Mouse (Mus musculus) MEL (cell line): ENCODE results near the gene Macrod2. TPM values are rescaled to one million over a fixed set of nuclear protein-coding genes. Genes with fewer than 3 reads are reported as not detected.

Experiments
- DNase-seq: peaks from one replicate; pipeline ENCODE4 v3.0.0; 2011; ENCODE audit warnings: low read depth, low spot score
- H3K27ac ChIP-seq: 2 replicates; pipeline ENCODE4 v1.5.1; 2012; ENCODE audit warnings: low read depth, mild to moderate bottlenecking, control low read depth, low read length, moderate library complexity; ENCODE audit not compliant: control insufficient read depth
- H3K27me3 ChIP-seq, 2 experiments: fragments of 150-350 bp in 1 of 2; sonication (generic) in 1 of 2; 2 replicates each; pipeline ENCODE4 v1.6.1; 2012; ENCODE audit warnings: low read length in 2 of 2, mild to moderate bottlenecking in 2 of 2, improper control_type of control experiment in 1 of 2, moderate library complexity in 1 of 2; ENCODE audit not compliant: insufficient read depth in 2 of 2, control insufficient read depth in 1 of 2
- H3K36me3 ChIP-seq, 2 experiments: 2 replicates each; pipeline ENCODE4 v1.6.1; 2012 to 2014; ENCODE audit warnings: low read length in 2 of 2, improper control_type of control experiment in 1 of 2, inconsistent platforms in 1 of 2, mild to moderate bottlenecking in 1 of 2; ENCODE audit not compliant: insufficient read depth in 2 of 2, control insufficient read depth in 1 of 2
- H3K4me1 ChIP-seq, 2 experiments: fragments of 150-350 bp in 1 of 2; sonication (generic) in 1 of 2; 2 replicates each; pipeline ENCODE4 v1.6.1; 2012; ENCODE audit warnings: low read length in 2 of 2, improper control_type of control experiment in 1 of 2, mild to moderate bottlenecking in 1 of 2; ENCODE audit not compliant: insufficient read depth in 2 of 2, control insufficient read depth in 1 of 2
- H3K4me3 ChIP-seq, 2 experiments: fragments of 150-350 bp in 1 of 2; sonication (generic) in 1 of 2; 2 replicates each; pipeline ENCODE4 v1.5.1; 2012; ENCODE audit warnings: low read depth in 2 of 2, low read length in 2 of 2, mild to moderate bottlenecking in 2 of 2, moderate library complexity in 2 of 2, control low read depth in 1 of 2, improper control_type of control experiment in 1 of 2; ENCODE audit not compliant: control insufficient read depth in 1 of 2, insufficient read depth in 1 of 2
- H3K79me2 ChIP-seq: 2 replicates; pipeline ENCODE4 v1.6.1; 2012; ENCODE audit warnings: mild to moderate bottlenecking, low read length, moderate library complexity; ENCODE audit not compliant: control insufficient read depth, poor library complexity, insufficient read depth
- H3K9ac ChIP-seq: 2 replicates; pipeline ENCODE4 v1.6.1; 2012; ENCODE audit warnings: low read depth, mild to moderate bottlenecking, control low read depth, low read length, moderate library complexity; ENCODE audit not compliant: control insufficient read depth, poor library complexity, severe bottlenecking
- H3K9me3 ChIP-seq: fragments of 150-350 bp; sonication (generic); replicated peaks from 2 replicates; pipeline ENCODE4 v1.6.1; 2012; ENCODE audit warnings: mild to moderate bottlenecking, low read length, improper control_type of control experiment, moderate library complexity; ENCODE audit not compliant: insufficient read depth
- CHD1 ChIP-seq: IDR thresholded peaks from 2 replicates; pipeline ENCODE4 v1.6.1; 2012; ENCODE audit warnings: low read depth, mild to moderate bottlenecking, inconsistent platforms, low read length, improper control_type of control experiment
- CHD2 ChIP-seq: IDR thresholded peaks from 2 replicates; pipeline ENCODE4 v1.6.1; 2011; ENCODE audit warnings: low read length, improper control_type of control experiment
- CTCF ChIP-seq, 3 experiments: IDR thresholded peaks in 2 of 3; conservative IDR thresholded peaks in 1 of 3; 2 replicates each; pipeline ENCODE4 v1.5.1; 2011 to 2012; ENCODE audit warnings: low read length in 3 of 3, low read depth in 2 of 3, mild to moderate bottlenecking in 2 of 3, improper control_type of control experiment in 1 of 3, inconsistent platforms in 1 of 3, mixed read lengths in 1 of 3, moderate library complexity in 1 of 3; ENCODE audit not compliant: control insufficient read depth in 1 of 3, insufficient read depth in 1 of 3, poor library complexity in 1 of 3, severe bottlenecking in 1 of 3
- EP300 ChIP-seq, 2 experiments: IDR thresholded peaks; 2 replicates each; pipeline ENCODE4 v1.6.1; 2011; ENCODE audit warnings: improper control_type of control experiment in 2 of 2, low read length in 2 of 2, low read depth in 1 of 2, mild to moderate bottlenecking in 1 of 2
- KAT2A ChIP-seq: conservative IDR thresholded peaks from 2 replicates; pipeline ENCODE4 v1.6.1; 2012; ENCODE audit warnings: low read depth, low read length, improper control_type of control experiment, inconsistent platforms
- MAX ChIP-seq: IDR thresholded peaks from 2 replicates; pipeline ENCODE4 v1.6.1; 2011; ENCODE audit warnings: low read length, improper control_type of control experiment
- MYB ChIP-seq: IDR thresholded peaks from 2 replicates; pipeline ENCODE4 v1.6.1; 2011; ENCODE audit warnings: mild to moderate bottlenecking, low read depth, low read length, improper control_type of control experiment
- NELFE ChIP-seq: IDR thresholded peaks from 2 replicates; pipeline ENCODE4 v1.6.1; 2011; ENCODE audit warnings: low read depth, low read length, improper control_type of control experiment
- POLR2A ChIP-seq, 2 experiments: IDR thresholded peaks; 2 replicates each; pipeline ENCODE4 v1.6.1; 2011 to 2012; ENCODE audit warnings: low read length in 2 of 2, mild to moderate bottlenecking in 2 of 2, control low read depth in 1 of 2, improper control_type of control experiment in 1 of 2, low read depth in 1 of 2, moderate library complexity in 1 of 2; ENCODE audit not compliant: control insufficient read depth in 1 of 2, insufficient read depth in 1 of 2, poor library complexity in 1 of 2
- POLR2AphosphoS5 ChIP-seq: IDR thresholded peaks from 2 replicates; pipeline ENCODE4 v1.6.1; 2012; ENCODE audit warnings: low read depth, borderline replicate concordance, mild to moderate bottlenecking, inconsistent platforms, low read length, moderate library complexity, mixed read lengths
- RCOR1 ChIP-seq: IDR thresholded peaks from 2 replicates; pipeline ENCODE4 v1.6.1; 2012; ENCODE audit warnings: low read depth, mild to moderate bottlenecking, inconsistent platforms, low read length, improper control_type of control experiment
- SIN3A ChIP-seq: IDR thresholded peaks from 2 replicates; pipeline ENCODE4 v1.6.1; 2012; ENCODE audit warnings: low read length, improper control_type of control experiment, inconsistent platforms
- TAL1 ChIP-seq: IDR thresholded peaks from 2 replicates; pipeline ENCODE4 v1.6.1; 2012; ENCODE audit warnings: mild to moderate bottlenecking, inconsistent platforms, low read length, moderate library complexity, mixed read lengths
- TBP ChIP-seq: IDR thresholded peaks from 2 replicates; pipeline ENCODE4 v1.8.0; 2011; ENCODE audit warnings: low read depth, low read length, improper control_type of control experiment
- USF2 ChIP-seq, 2 experiments: IDR thresholded peaks; 2 replicates each; pipeline ENCODE4 v1.6.1; 2011 to 2012; ENCODE audit warnings: improper control_type of control experiment in 2 of 2, low read length in 2 of 2, borderline replicate concordance in 1 of 2, inconsistent platforms in 1 of 2, low read depth in 1 of 2, mild to moderate bottlenecking in 1 of 2; ENCODE audit not compliant: insufficient read depth in 1 of 2
- ZKSCAN1 ChIP-seq: IDR thresholded peaks from 2 replicates; pipeline ENCODE4 v1.6.1; 2012; ENCODE audit warnings: low read depth, mild to moderate bottlenecking, inconsistent platforms, low read length, improper control_type of control experiment, moderate library complexity
- ZNF384 ChIP-seq: IDR thresholded peaks from 2 replicates; pipeline ENCODE4 v1.6.1; 2012; ENCODE audit warnings: low read depth, mild to moderate bottlenecking, inconsistent platforms, low read length, improper control_type of control experiment
- polyA plus RNA-seq, 2 experiments: library from polyadenylated mRNA; stranded (reverse) in 1 of 2; unstranded in 1 of 2; fragments of >175 nt in 1 of 2; fragments of >200 nt in 1 of 2; gene quantifications; 2 replicates each; pipeline versions ENCODE4 v1.2.1 to v1.2.4; 2012; ENCODE audit warnings: low replicate concordance in 2 of 2, low read depth in 1 of 2; ENCODE audit not compliant: insufficient read length in 2 of 2, insufficient read depth in 1 of 2, missing spikeins in 1 of 2
- total RNA-seq: library from RNA; depleted of rRNA; stranded (reverse); fragments of 300-350 nt; gene quantifications from 2 replicates; pipeline ENCODE4 v1.2.3, GENCODE M21; 2012

Macrod2 gene
- total and polyA plus RNA-seq, 3 experiments: not detected

- DNase-seq: no peak
- no peak overlapping the region for H3K27ac ChIP-seq
- no peaks in the 10 kb centered on the region for H3K27me3 ChIP-seq
- no peak overlapping the region for H3K9ac ChIP-seq
- TF ChIP-seq CTCF (IDR thresholded peaks at IDR 0.05 in 2 of 3, conservative IDR thresholded peaks at IDR 0.05 in 1 of 3; ENCODE audit: control insufficient read depth in 1 of 3, insufficient read depth in 1 of 3, low read depth in 2 of 3, low read length in 3 of 3, poor library complexity in 1 of 3, severe bottlenecking in 1 of 3) (no peak), CHD1 (no peak), RCOR1 (no peak), ZNF384 (no peak), EP300 (IDR thresholded peaks at IDR 0.05; ENCODE audit: low read depth in 1 of 2, low read length in 2 of 2) (no peak), TAL1 (no peak)
- TF ChIP-seq, all 39 proteins: peak for 0
- H3K79me2 ChIP-seq: no peaks in the 10 kb centered on the region
- H3K4me1 ChIP-seq: no peaks in the 10 kb centered on the region
- no peaks in the 10 kb centered on the region for H3K9me3 ChIP-seq
- H3K4me3 ChIP-seq: no peak overlapping the region
- no peaks in the 10 kb centered on the region for H3K36me3 ChIP-seq
Observed at GRCm38 (mm10) chr2:141556747-141557146, 1161.6 kb downstream of the Macrod2 start.

GRCm38 (mm10) chr2:141558242-141558827 is 1163.2 kb downstream of the Macrod2 start:
- Histone ChIP-seq H3K9me3 (no peaks in the 10 kb centered on the region), H3K27ac (no peak overlapping the region), H3K4me3 (no peak overlapping the region), H3K4me1 (no peaks in the 10 kb centered on the region), H3K27me3 (no peaks in the 10 kb centered on the region), H3K9ac (no peak overlapping the region), H3K79me2 (no peaks in the 10 kb centered on the region), H3K36me3 (no peaks in the 10 kb centered on the region)
- no peak for DNase-seq
- TF ChIP-seq RCOR1: no peak
- no peak for TF ChIP-seq KAT2A
- TF ChIP-seq EP300 (IDR thresholded peaks at IDR 0.05; ENCODE audit: low read depth in 1 of 2, low read length in 2 of 2): no peak
- TF ChIP-seq SIN3A: no peak
- no peak for TF ChIP-seq MAX
- TF ChIP-seq POLR2AphosphoS5: no peak
- no peak for TF ChIP-seq ZKSCAN1
- TF ChIP-seq POLR2A (IDR thresholded peaks at IDR 0.05; ENCODE audit: control insufficient read depth in 1 of 2, insufficient read depth in 1 of 2, low read depth in 1 of 2, low read length in 2 of 2, poor library complexity in 1 of 2): no peak
- TF ChIP-seq NELFE: no peak
- TF ChIP-seq MYB: no peak
- TF ChIP-seq USF2 (IDR thresholded peaks at IDR 0.05; ENCODE audit: borderline replicate concordance in 1 of 2, insufficient read depth in 1 of 2, low read depth in 1 of 2, low read length in 2 of 2): no peak
- no peak for TF ChIP-seq TBP
- TF ChIP-seq CHD2: no peak
